Mouse (Mus musculus): Measurements from ENCODE around the gene Dcdc2b.

- TF ChIP-seq MAFK (IDR thresholded peaks at IDR 0.05; ENCODE audit: insufficient read depth, low read depth, low read length) (no peak), CHD2 (IDR thresholded peaks at IDR 0.05; ENCODE audit: low read depth, low read length) (no peak)
Measured at GRCm38 (mm10) chr4:129586943-129587342, 27.1 kb downstream of the Dcdc2b start.
